Mouse (Mus musculus) forebrain, postnatal 0 days (tissue): ENCODE measurements around the gene Hpcal1. TPM values are rescaled to one million over a fixed set of nuclear protein-coding genes. Genes with fewer than 3 reads are reported as not detected.

Experiments
- ATAC-seq: fragments of 200-750 bp; cut with Nextera tagmentation; 2 replicates; pipeline ENCODE4 v1.8.0; 2017; ENCODE audit warnings: mild to moderate bottlenecking, moderate library complexity
- DNase-seq: peaks from one replicate; pipeline ENCODE4 v3.0.0-alpha.2; 2015
- H3K27ac ChIP-seq: fragments of 300-500 bp; sonication (generic); 2 replicates; pipeline ENCODE4 v1.5.1; 2014; ENCODE audit warnings: low read depth, mild to moderate bottlenecking, antibody characterized with exemption, low read length, moderate library complexity, mixed read lengths
- H3K27me3 ChIP-seq: fragments of 300-500 bp; sonication (generic); 2 replicates; pipeline ENCODE4 v1.6.1; 2014; ENCODE audit warnings: mild to moderate bottlenecking, low read length, mixed read lengths; ENCODE audit not compliant: insufficient read depth
- H3K36me3 ChIP-seq: fragments of 300-500 bp; sonication (generic); 2 replicates; pipeline ENCODE4 v1.6.1; 2014; ENCODE audit warnings: mild to moderate bottlenecking, moderate library complexity; ENCODE audit not compliant: insufficient read depth
- H3K4me1 ChIP-seq: fragments of 300-500 bp; sonication (generic); 2 replicates; pipeline ENCODE4 v1.6.1; 2014; ENCODE audit warnings: antibody characterized with exemption; ENCODE audit not compliant: insufficient read depth
- H3K4me2 ChIP-seq: fragments of 300-500 bp; sonication (generic); 2 replicates; pipeline ENCODE4 v1.6.1; 2014; ENCODE audit warnings: low read depth, mild to moderate bottlenecking, moderate library complexity
- H3K4me3 ChIP-seq: fragments of 300-500 bp; sonication (generic); 2 replicates; pipeline ENCODE4 v1.5.1; 2014; ENCODE audit warnings: low read depth, low read length, mixed read lengths
- H3K9ac ChIP-seq: fragments of 300-500 bp; sonication (generic); 2 replicates; pipeline ENCODE4 v1.6.1; 2014; ENCODE audit warnings: mild to moderate bottlenecking
- H3K9me3 ChIP-seq: fragments of 300-500 bp; sonication (generic); 2 replicates; pipeline ENCODE4 v1.6.1; 2016; ENCODE audit warnings: low read length
- CTCF ChIP-seq: sonication (generic); IDR thresholded peaks from 2 replicates; pipeline ENCODE4 v1.5.1; 2016; ENCODE audit warnings: antibody characterized with exemption, control low read depth, low read depth
- WGBS: fragments of 180-500 bp; shearing (Covaris S2); extraction: QIAGEN DNeasy Blood & Tissue Kit; methylation state at CpG from one replicate; pipeline ENCODE4 v1.1.7; 2014; 5-methylcytosine and 5-hydroxymethylcytosine counted together
- polyA plus RNA-seq: library from polyadenylated mRNA; unstranded; fragments of >200 nt; fragmentation: Nextera tagmentation; extraction: Ambion mirVana; gene quantifications from 2 replicates; pipeline ENCODE4 v1.2.1, GENCODE M21; 2015
- total RNA-seq: library from RNA; depleted of rRNA; stranded (reverse); fragments of >200 nt; gene quantifications from 2 replicates; pipeline ENCODE4 v1.2.3, GENCODE M21; 2014

The Hpcal1 gene
- total and polyA plus RNA-seq, 2 experiments from 2014 or later = 46.9 to 76.7 TPM

DNA sequence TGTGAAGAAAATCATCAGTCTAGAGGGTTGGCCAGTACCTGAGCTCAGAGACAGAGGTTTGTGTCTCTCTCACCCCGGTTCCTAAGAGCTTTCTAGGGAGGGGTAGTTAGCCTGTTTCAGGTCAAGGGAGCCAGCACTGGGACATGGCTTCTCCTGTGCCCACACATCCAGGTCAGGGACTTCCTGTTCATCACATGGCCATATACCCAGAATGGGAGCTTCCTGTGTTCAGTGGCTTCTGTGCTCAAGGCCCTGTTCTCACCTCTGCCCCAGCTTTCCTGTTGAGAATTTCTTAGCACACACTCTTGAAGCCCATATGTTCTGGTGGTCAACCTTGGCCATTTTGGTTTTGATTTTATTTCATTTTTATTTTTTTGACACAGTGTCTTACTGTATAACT, 26.6 kb downstream of the Hpcal1 start:
- TF ChIP-seq CTCF = no peak
- H3K4me1 ChIP-seq = no peaks in the 10 kb centered on the region
- no peak overlapping the region for H3K9ac ChIP-seq
- ATAC-seq = no peak
- no peak overlapping the region for H3K4me2 ChIP-seq
- no peaks in the 10 kb centered on the region for H3K9me3 ChIP-seq
- 92% methylated on average over 1 of the region's 1 CpGs for WGBS
- no peak overlapping the region for H3K27ac ChIP-seq
- H3K4me3 ChIP-seq = no peak overlapping the region
- H3K36me3 ChIP-seq = no peaks in the 10 kb centered on the region
- no peaks in the 10 kb centered on the region for H3K27me3 ChIP-seq
- DNase-seq = no peak

DNA sequence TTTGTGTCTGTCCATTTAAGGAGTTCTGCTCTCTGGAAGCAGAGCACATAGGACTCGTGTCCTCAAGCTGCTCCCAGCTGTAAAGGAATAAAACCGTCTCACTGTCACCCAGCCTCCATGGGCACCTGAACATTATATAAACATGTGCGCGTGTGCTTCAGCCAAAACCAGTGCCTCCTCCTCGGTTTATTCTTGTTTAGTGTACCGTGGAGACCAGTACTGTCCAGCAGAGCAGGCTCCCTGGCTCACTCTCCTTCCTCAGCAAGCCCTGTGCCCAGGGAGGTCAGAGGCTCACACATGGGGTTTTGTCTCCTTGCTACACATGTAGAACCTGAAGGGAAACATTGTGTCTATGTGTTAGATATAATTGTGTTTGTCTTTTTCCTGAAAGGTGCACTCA, 27.5 kb downstream of the Hpcal1 start:
- 83% methylated on average over 6 of the region's 6 CpGs for WGBS

DNA sequence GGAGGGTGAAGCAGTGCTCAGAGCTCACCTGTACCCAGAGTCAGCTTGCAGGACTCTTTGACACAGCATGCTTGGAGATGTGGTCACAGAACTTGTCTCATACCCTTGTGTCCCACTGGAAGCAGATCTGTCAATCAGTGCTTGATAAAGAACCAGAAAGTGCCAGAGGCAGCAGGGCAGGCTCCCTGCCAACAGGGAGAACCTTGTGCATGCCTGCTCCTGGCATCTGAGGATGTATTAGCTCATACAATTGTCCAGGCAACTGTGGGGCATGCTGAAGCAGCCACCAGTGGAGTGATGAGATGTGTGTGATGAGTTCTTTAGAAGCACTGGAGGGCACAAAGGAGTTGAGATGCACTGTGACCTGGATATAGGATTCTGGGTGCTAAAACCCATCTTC, 30.4 kb downstream of the Hpcal1 start:
- ATAC-seq (peak; percentile 27; the same call in 1 of the 2 replicates), DNase-seq (no peak)
- H3K9ac ChIP-seq = no peak overlapping the region
- H3K4me3 ChIP-seq = no peak overlapping the region
- no peaks in the 10 kb centered on the region for H3K4me1 ChIP-seq
- H3K27me3 ChIP-seq = no peaks in the 10 kb centered on the region
- no peak overlapping the region for H3K27ac ChIP-seq
- no peak overlapping the region for H3K4me2 ChIP-seq
- no peaks in the 10 kb centered on the region for H3K9me3 ChIP-seq
- no peak for TF ChIP-seq CTCF
- no peaks in the 10 kb centered on the region for H3K36me3 ChIP-seq

More for the DNA sequence above, 27.5 kb downstream of the Hpcal1 start:
- TF ChIP-seq CTCF = no peak
- no peak overlapping the region for H3K4me3 ChIP-seq
- no peak overlapping the region for H3K4me2 ChIP-seq
- no peaks in the 10 kb centered on the region for H3K36me3 ChIP-seq
- H3K9me3 ChIP-seq = no peaks in the 10 kb centered on the region
- ATAC-seq (no peak), DNase-seq (no peak)
- no peaks in the 10 kb centered on the region for H3K27me3 ChIP-seq
- H3K9ac ChIP-seq = no peak overlapping the region
- no peaks in the 10 kb centered on the region for H3K4me1 ChIP-seq
- H3K27ac ChIP-seq = no peak overlapping the region

DNA sequence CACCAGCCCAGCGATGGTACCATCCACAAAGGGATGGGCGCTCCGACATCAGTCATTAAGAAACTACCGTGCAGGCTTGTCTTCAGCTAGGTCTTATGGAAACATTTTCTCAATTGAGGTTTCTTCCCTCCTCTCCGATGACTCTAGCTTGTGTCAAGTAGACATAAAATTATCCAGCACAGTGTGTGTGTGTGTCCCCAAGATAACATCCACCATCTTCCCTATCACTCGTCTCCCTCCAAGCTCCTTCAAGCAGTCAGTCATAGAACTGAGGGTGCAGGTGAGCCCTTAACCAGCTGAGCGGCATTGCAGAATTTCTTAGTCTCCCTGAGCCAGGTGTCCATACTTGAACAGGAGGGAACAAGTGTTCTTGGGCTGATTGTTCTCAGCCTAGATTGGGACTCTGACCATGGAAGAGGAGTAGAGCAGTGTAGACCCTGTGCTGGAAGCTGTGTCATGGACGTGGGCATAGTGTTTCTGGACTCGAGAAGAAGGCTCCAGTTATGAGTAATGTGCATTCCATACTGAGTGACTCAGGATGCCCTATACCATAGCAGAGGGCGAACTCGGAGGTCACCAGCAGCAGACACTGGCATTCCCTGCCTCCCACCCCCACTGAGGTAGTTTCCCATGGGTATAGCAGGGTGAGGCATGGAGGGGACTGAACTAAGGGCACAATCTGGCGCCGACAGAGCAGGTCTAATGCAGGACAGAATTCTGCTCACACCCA, 32.0 kb downstream of the Hpcal1 start:
- Histone ChIP-seq H3K27me3 (no peaks in the 10 kb centered on the region), H3K4me3 (no peak overlapping the region), H3K9ac (no peak overlapping the region), H3K4me2 (no peak overlapping the region), H3K27ac (no peak overlapping the region), H3K36me3 (no peaks in the 10 kb centered on the region), H3K9me3 (no peaks in the 10 kb centered on the region), H3K4me1 (peaks cover 8% of the 10 kb centered on the region; the same call in 1 of the 2 replicates)
- no peak for TF ChIP-seq CTCF
- 96% methylated on average over 13 of the region's 13 CpGs for WGBS
- ATAC-seq = no peak
- DNase-seq = no peak

DNA sequence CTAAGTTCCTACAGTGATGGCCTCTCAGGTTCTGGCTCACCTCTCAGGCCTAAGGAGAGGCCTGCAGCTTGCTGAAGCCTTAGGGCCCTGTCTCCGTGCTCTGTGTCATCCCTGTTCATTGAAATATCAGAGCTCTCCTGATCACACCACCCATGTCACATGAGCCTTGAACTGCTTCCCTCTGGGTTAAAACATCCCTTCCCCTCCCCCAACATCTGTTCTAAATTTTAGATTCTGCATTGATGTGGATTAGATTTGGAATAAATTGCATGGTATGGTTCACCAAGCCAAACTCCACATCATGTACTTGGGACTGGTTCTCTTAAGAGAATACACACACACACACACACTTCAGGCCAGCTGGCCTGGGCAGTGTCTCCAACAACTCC, 32.5 kb downstream of the Hpcal1 start:
- Histone ChIP-seq H3K27me3 (no peaks in the 10 kb centered on the region), H3K4me1 (peaks cover 10% of the 10 kb centered on the region; the same call in 1 of the 2 replicates), H3K36me3 (no peaks in the 10 kb centered on the region), H3K27ac (no peak overlapping the region), H3K9me3 (no peaks in the 10 kb centered on the region), H3K4me2 (no peak overlapping the region), H3K4me3 (no peak overlapping the region), H3K9ac (no peak overlapping the region)
- ATAC-seq (no peak), DNase-seq (no peak)
- WGBS = 79% methylated on average over 1 of the region's 1 CpGs
- no peak for TF ChIP-seq CTCF

DNA sequence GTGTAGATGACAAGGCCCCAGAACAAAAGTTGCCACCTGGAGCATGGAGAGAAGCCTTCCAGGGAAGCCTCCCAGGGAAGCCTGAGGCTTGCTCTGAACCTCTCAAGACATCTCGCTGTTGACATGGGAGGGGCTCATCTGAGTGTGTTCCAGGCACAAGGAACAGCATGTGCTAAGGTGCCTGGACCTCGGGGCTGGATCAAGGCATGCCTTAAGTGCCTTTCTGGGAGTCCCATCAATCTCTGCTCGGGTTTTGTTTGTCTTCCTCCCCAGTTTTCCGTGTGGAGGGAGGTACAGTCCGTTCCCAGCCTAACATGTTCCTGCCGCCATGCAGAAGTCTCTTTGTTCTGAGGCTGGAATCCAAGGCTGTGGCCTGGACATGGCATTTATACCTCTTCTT, 33.3 kb downstream of the Hpcal1 start:
- no peak overlapping the region for H3K9ac ChIP-seq
- no peak for TF ChIP-seq CTCF
- WGBS = 76% methylated on average over 6 of the region's 6 CpGs
- H3K4me3 ChIP-seq = no peak overlapping the region
- no peaks in the 10 kb centered on the region for H3K36me3 ChIP-seq
- H3K9me3 ChIP-seq = no peaks in the 10 kb centered on the region
- DNase-seq = no peak
- H3K4me1 ChIP-seq = peaks cover 11% of the 10 kb centered on the region; the same call in 1 of the 2 replicates
- H3K27me3 ChIP-seq = no peaks in the 10 kb centered on the region
- H3K4me2 ChIP-seq = no peak overlapping the region
- ATAC-seq = no peak
- no peak overlapping the region for H3K27ac ChIP-seq

DNA sequence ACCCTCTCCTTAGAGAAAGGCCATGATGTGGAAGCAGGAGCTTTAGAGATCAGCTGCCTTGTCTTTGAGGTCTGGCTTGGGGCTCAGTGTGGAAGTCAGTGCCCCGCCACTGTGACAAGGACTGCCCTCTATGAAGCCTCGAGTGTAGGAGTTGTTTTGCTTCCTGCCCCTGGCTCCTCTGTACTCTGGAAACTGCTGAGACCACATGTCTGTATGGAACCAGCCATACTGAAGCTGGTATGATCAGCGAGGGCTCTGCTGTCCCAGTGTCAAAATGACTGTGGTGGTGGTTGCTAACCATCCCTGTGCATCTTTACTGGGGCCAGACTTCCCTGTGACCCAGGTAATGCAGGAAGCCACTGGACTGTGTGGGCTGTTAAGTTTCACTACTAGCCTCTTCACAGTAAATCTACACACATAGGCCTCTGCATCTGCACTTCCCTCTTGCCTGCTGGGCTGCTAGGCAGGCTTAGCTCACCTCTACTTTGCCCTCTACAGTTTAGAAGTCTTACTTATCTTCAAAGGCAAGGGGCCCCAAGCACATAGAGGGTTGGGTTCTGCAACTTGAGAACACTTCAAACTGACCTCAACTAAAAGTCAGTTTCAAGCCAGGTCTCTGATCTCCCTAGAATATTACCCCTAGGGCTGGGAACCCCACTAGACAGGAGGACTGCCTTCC, 33.9 kb downstream of the Hpcal1 start:
- no peak for DNase-seq
- 84% methylated on average over 3 of the region's 3 CpGs for WGBS

More for the DNA sequence above, 33.9 kb downstream of the Hpcal1 start:
- TF ChIP-seq CTCF = no peak
- peaks cover 11% of the 10 kb centered on the region; the same call in 1 of the 2 replicates for H3K4me1 ChIP-seq
- no peak overlapping the region for H3K4me2 ChIP-seq
- no peak for ATAC-seq
- H3K36me3 ChIP-seq = no peaks in the 10 kb centered on the region
- no peaks in the 10 kb centered on the region for H3K27me3 ChIP-seq
- H3K9ac ChIP-seq = no peak overlapping the region
- no peak overlapping the region for H3K4me3 ChIP-seq
- H3K9me3 ChIP-seq = no peaks in the 10 kb centered on the region
- H3K27ac ChIP-seq = no peak overlapping the region
